Mouse (Mus musculus) heart, adult 8-10 months (tissue): ENCODE results near the gene Rnf207. TPM values are rescaled to one million over a fixed set of nuclear protein-coding genes. Genes with fewer than 3 reads are reported as not detected.

Source experiments
- DNase-seq: peaks from one replicate; pipeline ENCODE4 v3.0.0; 2022; ENCODE audit warnings: low spot score
- total RNA-seq, 4 experiments: library from RNA; stranded (reverse); gene quantifications; 2 replicates each; pipeline ENCODE4 v1.2.4; 2022

Rnf207 gene
- total RNA-seq, 4 experiments from 2014 or later = 29.1 to 63.4 (median 46.1) TPM

DNA sequence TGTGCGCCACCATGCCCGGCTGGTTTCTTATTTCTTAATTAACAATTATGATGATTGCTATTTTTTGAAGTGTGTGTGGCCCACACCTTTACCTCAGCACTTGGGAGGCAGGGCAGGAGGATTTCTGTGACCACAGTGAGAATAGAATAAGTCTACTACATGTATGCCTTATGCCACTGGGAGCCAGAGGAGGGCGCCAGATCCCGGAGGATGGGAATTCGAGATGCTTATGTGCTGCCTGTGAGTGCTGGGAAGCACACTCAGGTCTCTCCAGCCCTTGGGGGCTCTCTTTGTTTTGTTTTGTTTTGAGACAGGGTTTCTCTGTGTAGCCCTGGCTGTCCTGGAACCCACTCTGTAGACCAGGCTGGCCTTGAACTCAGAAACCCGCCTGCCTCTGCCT is 9.9 kb upstream of the Rnf207 start:
- no peak for DNase-seq

DNA sequence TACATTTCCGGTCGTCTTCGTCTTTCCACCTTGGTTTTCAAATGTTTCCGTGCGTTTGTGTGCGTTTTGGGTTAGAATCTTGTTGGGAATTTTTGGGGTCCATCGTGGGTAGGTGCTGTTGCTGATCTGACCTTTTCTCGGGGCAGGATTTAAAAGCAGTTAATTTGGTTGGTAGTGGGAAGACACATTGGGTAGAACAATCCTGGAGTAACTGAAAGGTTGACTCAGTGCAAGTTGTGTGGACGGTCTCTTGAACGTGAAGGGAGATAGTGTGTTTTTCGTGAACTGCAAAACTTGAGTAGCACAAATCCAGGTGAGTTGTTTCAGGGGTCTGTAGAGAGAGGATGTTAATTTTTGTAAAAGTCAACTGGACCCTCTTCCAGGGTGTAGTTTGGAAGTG is 7.8 kb upstream of the Rnf207 start:
- no peak for DNase-seq

DNA sequence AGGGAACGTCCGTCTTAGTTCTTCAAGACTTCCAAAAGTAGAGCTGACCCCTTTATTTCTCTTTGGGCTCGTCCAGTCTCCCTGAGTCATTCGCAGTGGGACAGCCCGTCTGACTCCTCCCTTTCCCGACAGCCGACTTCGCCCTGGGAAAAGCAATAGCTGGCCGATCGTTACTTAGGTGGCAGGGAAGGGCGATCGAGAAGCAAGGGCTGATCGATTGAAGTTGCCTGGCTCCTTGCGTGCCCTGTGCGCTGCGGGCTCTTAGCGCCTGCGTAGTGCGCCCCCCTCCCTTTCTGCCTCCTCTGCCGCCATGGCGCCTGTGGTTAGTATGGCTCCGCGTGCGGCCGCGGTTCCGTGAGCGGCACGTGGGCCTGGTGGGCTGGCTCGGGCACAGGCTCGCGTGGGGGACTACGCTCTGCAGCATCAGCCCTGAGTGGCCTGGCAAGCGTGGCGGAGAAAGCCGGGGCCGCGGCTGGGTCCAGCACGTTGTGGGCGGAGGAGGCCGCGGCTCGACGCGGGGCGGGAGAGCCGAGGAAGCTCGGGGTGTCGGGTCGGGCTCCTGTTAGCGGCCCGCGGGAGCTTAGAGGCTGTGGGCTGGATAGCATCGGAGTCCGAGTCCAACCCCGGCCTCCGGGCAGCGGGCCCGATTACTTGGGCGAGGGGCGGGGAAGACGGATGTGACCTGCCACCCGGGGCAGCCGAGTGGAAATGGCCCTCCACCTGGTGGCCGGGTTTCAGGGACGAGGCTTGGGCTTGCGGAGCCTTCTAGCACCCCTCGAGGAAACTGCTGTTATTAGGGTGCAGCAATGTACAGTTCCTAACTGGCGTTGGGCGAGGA is 7.0 kb upstream of the Rnf207 start, which contains the start of gene Rpl22:
TSS of gene Rpl22 (plus strand) at position 169 of the 838 bp plus-strand sequence.
- peak; percentile 96 for DNase-seq

DNA sequence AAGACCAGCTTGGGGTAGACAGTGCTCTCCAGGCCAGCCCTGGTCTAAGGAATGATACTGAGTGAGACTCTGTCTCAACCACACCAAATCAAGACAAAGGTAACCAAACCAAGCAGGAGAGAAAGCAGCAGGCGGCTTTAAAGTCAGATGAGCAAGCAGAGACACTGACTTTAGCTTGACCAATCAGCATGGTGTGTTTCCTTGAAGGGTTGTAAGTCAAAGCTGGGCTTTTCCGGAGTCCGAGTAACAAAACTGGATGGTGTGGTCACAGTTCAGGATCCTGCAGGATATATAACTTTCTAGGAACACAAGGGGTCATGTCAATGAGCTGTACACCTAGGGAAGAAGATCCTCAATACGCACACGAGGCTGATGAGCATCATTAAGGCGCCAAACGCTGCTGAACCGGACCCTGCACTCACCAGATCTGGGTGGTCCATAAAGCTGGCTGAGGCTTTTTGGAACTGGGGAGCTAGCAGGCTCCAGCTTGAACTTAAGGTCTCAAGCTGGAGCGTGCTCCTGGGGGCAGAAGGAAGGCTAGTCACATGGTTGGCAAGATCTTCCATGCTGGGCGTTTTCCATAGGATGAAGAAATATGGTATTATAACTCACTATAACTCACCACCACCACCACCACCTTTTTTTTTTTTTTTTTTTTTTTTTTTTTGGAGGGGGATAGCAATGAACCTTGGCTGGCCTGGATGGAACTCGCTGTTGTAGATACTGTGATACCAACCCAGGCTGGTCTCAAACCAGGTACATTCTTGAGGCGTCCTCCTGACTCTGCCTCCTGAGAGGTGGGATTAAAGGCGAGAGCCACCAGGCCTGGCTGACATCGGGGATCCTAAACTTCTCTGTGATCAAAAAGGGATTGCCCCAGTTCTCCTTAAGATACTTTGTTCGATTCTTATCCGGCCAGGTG is 6.1 kb upstream of the Rnf207 start:
- no peak for DNase-seq

DNA sequence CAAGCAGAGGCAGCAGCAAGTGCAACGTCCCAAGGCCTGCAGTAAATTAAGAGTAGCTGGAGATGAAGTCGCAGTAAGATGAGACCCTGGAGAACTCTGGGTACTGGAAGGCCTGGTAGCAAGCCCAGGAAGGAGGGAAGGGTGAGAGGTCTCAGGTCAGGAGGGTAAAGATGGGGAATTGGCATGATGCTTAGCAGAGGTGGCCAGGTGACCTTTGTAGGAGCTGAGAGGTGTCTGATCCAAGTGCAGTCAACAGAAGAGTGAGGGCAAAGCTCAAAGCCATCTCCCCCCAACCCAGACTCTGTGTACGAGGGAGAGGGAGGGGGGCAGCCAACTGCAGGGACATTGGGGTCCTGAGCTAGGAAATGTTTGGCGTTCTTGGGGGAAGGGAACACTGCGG is 2.7 kb upstream of the Rnf207 start:
- no peak for DNase-seq

DNA sequence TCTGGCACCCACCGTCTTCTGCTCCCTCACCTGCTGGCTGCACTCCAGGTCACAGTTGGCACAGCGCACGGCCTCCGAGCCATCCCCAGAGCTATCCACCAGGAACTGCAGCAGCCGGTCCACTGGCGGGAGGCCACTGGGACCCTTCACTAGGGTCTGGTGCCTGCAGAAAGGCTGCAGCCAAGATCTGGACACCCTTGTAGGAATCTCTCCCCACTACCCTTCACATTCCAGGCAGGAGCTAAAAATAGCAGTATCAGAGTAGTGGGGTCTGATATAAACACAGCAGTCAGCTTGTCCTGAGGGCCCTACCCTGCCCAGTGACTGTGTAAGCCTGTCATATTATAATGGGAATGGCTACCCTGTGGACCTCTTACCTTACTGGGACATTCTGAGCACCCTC is 1.2 kb downstream of the Rnf207 start:
- DNase-seq = no peak

DNA sequence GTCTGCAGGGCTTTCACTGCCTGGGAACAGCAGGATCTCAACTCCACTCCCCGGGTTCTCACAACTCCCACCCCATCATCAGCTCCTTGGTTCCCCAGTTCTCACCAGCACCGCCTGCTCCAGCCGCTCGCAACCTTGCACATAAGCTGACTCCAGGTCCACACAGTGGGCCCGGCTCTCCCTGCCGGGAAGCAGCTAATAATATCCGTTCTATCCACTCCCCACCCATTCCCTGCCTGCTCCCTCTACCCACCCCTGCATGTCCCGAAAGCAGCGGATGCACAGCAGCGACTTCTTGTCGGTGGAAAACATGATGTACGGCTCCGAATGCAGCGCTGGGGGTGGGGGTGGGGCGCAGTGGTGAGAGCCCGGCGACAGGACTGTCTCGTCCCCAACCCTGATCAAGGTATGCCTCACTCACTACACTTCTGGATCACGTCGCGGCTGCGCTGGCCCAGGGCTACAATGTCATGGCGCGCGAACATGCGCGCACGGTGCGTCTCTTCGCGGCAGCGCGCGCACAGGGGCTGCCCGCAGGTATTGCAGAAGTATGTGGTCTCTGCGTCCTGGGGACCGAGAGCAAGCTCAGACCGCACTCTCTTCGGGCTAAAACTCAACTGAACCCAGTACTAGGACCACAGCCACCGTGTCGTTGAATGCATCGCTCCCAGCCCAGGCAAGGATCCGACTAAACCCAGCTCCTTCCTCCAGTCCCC is 3.1 kb downstream of the Rnf207 start:
- DNase-seq = no peak

DNA sequence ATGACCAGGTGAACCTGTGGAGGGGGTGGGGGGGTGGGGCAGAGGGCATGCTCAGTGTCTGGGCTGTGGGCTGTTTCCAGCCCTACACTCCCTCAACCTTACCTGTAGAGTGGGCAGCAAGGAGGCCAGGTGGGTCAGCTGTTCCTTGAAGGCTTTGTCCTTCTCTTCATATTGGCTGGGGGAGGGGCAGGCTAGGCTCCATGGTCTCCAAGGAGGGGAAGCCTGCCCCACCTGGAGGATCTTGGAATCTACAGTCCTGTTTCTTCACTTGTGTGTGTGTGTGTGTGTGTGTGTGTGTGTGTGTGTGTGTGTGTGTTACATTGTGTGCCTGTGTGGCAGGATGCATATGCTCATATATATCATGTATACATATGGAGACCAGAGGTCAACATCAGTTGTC is 4.9 kb downstream of the Rnf207 start:
- DNase-seq = no peak

DNA sequence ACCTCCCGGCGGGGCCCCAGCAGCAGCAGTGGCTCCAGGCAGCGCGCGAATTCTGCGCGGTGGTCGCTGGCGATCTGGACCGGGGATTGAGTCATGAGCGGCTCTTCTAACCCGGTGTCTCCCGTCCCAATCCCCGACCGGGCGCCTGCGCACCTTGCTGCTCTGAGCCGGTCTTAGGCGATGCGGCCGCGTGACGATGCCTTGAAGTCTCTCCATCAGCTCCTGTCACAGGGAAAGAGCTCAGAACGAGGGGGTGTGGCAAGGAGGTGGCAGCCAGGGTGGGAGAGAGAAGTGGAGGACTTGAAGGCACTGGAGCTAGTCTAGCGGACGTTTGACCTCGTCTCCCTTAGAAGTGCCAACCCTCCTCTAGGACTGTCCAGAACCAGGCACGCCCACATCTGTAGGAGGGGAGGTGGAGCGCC is 5.6 kb downstream of the Rnf207 start:
- no peak for DNase-seq

DNA sequence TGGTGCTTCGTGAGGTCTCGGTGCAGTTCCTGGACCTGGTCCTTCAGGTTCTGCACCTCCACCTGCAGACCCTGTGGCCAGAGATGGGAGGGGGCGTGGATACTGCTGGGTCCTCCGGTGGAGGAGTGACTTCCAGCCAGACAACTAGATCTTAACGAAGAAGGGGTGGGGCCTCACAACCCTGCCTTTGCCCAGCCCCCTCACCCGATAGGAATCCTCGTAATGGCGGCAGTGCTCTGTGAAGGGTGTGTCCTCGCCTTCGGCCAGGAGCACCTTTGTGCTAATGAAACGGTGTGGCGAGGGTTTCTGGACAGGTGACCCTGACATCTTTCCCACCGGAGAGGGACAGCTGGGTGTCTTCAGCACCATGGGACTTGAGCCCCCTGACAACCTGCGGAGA is 6.6 kb downstream of the Rnf207 start:
- no peak for DNase-seq

DNA sequence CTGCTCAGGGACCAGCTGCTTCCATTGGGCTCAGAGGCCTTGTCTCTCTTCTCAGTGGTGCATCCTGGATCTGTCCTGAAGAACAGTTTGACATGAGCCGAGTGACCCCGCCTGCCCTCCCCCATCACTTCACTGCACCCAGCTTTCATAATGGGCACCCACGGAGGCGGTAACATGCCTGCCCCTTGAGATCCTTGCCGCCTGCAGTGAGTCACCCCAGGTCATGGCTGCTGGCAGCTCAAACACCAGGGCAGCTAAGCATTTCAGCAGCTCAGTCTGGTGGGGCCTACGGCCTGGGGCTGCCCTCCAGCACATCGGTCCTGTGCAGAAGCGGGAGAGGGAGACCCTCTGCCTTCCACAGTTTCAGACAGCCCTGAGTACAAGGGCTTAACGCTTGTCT is 11.3 kb downstream of the Rnf207 start:
- no peak for DNase-seq

DNA sequence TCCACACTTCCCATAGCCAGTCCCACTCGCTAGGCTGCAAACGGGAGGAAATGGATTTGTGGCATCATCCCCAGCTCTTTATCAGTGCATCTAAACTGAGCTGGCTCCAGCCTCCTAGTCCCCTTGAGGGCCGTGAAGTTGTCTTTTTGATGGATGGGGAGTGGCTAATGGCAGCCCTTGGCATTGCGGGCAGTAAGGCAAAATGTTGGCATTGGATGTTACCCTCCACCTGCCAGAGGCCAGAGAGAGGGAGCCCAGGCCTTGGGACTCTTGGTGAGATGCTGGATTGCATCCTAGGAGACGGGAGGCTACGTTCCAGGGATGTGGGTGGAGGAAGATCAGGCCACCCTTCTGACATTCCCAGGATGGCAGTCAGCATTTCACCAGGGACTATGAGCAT is 12.8 kb downstream of the Rnf207 start:
- no peak for DNase-seq

DNA sequence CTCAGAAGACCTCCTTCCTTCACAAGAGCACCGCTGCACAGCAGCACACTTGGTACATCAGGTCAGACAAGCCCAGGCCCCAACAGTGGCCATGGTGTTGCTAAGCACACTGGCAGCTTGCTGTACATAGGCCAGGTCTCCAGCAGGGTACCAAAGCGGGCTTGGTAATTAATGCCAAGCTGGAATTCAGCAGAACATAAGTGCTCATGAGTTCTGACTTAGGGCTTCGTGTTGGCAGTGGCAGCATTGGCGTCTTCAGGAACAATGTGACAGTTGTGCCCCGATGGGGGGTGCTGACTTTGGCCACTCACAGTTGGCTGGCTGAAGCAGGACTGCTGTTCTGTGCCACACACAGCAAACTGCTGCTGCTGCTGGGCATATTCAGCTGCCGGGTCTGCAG is 14.1 kb downstream of the Rnf207 start:
- DNase-seq = no peak

DNA sequence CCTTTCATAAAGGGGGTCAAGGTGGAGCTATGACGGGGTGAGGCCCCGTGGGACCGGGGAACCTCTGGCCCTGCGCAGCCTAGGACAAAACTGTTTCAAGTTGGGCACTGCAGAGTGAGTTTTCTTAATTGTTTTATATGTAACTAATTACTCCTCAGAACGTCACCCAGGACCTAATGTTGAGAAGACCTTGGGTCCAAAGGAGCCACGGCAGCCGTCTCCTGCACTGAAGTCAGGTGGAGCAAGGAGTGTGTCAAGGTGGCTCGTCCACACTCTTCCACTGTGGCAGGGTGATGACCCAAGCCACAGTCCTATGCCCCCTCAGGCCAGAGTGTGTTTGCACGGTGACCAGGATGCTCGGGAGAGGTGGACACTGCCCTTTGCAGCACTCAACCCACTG is 15.6 kb downstream of the Rnf207 start:
- DNase-seq = no peak

DNA sequence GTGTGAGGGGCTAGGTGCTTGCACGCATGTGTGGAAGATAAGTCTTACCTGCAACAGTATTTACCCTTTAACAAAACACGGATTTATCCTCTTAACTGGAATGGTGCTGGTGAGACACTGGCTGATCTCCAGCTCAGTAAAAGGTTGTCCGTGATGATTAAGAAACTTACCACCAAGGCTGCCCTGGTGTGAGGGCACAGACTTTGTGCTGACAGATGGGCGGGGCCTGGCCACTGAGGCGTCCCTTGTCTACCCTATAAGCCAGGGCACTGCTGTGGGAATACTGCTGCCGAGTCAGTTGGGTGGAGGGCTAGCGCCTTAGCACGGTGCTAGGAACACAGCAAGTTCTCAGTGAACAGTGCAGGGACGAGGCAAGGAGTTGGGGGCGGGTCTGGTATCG is 16.8 kb downstream of the Rnf207 start:
- DNase-seq = no peak

DNA sequence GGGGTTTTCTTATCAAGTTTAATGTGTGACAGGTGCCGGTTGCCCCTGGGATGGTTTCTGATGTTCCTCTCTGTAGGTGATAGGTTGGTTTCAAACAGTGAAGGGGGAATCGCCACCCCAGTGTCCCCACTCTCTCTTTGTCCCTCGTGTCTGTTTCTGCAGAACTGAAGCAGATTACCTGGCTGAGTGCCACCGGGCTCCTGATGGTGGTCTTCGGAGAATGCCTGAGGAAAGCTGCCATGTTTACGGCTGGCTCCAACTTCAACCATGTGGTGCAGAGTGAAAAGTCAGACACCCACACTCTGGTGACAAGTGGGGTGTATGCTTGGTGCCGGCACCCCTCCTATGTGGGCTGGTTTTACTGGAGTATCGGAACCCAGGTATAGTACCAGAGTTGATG is 18.4 kb downstream of the Rnf207 start:
- DNase-seq = no peak

DNA sequence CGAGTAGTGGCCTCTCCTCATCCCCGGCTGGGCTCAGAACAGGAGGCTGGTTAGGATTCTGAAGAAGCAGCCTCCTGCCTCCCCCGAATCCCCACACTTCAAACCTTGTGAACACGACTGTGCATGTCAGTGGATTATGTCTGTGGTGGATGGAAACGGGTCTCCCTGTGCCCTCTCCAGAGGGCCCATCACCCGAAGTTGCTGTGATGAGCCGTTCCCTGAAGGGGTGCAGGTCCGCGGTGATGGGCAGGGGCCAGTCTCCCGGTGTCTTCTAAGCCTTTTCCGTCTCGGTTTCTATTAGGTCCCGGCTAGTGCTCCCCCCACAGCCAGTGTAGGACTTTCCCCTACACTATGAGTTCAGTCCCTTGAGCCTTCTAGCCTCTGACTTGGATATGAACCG is 20.0 kb downstream of the Rnf207 start:
- no peak for DNase-seq

DNA sequence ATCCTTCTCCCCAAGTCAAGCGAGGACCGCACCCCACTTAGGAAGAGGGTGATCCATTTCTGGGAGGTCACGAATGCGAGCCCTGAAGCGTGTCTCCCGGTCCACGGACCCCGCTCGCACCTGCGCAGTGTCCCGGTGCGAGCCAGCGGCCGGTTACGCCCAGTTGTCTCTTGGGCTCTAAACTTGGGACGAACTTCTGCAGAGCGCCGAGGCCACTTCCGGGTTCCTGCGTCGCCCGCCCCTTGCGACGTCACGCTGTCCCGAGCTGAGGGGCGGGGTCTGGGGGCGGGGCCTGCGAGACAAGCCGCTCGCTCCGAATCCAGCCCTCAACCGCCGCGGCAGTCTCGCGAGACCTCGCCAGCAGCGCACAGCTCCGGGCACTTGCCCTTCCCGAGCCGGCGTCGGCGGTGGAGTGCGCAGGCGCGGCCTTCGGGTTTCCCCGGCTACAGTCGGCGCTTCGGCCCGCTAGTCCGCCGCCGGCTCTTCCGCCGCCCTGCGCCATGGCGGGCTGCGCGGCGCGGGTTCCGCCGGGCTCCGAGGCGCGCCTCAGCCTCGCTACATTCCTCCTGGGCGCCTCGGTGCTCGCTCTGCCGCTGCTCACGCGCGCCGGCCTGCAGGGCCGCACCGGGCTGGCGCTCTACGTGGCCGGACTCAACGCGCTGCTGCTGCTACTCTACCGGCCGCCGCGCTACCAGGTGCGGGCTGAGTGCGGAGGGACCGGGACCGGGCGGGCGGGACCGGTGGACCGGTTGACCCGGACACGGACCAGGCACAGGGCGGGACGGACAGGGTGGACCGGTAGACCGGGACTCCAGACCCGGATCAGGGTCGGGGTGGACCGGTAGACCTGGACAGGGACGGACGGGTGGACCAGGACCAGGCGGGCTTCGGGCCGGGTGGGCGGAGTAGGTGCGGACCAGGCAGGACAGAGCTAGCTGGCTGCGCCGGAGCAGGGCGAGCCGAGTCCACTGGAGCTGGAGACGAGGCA is 21.6 kb downstream of the Rnf207 start, which contains the start of gene Icmt:
TSS of gene Icmt (plus strand) at position 354 of the 988 bp plus-strand sequence.
- DNase-seq = peak; percentile 96

DNA sequence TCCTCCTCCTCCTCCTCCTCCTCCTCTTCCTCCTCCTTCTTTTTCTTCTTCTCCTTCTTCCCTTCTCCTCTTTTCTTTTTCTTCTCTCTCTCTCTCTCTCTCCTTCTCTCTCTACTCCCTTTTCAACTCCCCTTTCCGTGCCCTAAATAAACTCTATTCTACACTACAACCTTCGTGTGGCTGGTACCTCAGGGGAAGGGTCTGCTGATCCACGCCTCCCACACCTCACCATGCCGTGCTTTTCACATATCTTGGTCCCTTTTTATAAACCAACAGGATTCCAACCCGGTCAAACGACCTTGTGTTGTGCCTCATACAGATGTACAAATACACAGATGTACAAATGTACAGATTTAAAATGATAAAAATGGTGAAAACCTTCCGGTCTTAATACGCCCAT is 22.4 kb downstream of the Rnf207 start:
- DNase-seq = no peak

DNA sequence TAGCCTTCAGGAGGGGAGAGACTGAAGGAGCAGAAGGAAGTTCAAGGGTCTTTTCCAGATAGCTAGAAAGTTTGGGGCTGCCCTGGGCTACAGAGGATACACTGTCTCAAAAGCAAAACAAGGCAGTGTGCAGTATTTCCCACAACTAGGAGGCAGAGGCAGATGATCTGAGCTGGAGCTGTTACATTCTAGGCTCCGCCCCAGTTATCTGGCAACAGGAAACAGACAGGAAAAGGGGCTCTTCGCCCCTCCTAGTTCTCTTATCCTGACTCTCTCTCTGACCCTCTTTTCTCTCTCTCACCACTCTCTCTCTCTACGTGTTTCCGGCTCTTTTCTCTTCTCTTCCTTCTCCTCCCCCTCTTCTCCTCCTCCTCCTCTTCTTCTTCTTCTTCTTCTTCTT is 22.9 kb downstream of the Rnf207 start:
- DNase-seq = no peak
